Mouse (Mus musculus): ENCODE results near the gene Ndufv3. TPM values are rescaled to one million over a fixed set of nuclear protein-coding genes. Genes with fewer than 3 reads are reported as not detected.

Ndufv3 gene
- 314 and 332 TPM in 2 replicates for polyA plus RNA-seq (2016; fragmentation: Nextera tagmentation; extraction: Ambion mirVana)

- Histone ChIP-seq H3K4me1 (peaks cover 17% of the 10 kb centered on the region), H3K27ac (no peak within 1 kb of the TSS; the same call in 1 of the 2 replicates), H3K36me3 (peaks cover 16% of the 10 kb centered on the region; the same call in 1 of the 2 replicates), H3K27me3 (replicated peaks) (no peaks in the 10 kb centered on the region), H3K9ac (peak within 1 kb of the TSS; percentile 56), H3K9me3 (no peaks in the 10 kb centered on the region), H3K4me2 (replicated peaks) (peak within 1 kb of the TSS; percentile 74), H3K4me3 (peak within 1 kb of the TSS; percentile 56)
- WGBS, result under 1% methylated on average over 45 of the region's 45 CpGs
- peak; percentile 96 for ATAC-seq (ENCODE audit: low FRiP score, low read depth)
These were observed at the start of gene Ndufv3, which contains the start of gene Wdr4 for GRCm38 (mm10) chr17:31519946-31520838. Gene Ndufv3 (plus strand): TSS chr17:31520115. Gene Wdr4 (minus strand): TSS chr17:31519980.

GRCm38 (mm10) chr17:31470766-31471418 lies 49.0 kb upstream of the Ndufv3 start:
- Histone ChIP-seq H3K27me3 (replicated peaks) (no peaks in the 10 kb centered on the region), H3K36me3 (peaks cover 73% of the 10 kb centered on the region), H3K4me1 (0 out of 2 replicates have a peak, but pooled peaks cover 11% of the 10 kb centered on the region), H3K4me2 (replicated peaks) (no peak overlapping the region), H3K9ac (no peak overlapping the region), H3K27ac (no peak overlapping the region), H3K9me3 (no peaks in the 10 kb centered on the region), H3K4me3 (no peak overlapping the region)
- 55% methylated on average over 5 of the region's 5 CpGs for WGBS
- peak; percentile 66; the same call in 1 of the 2 replicates for ATAC-seq (ENCODE audit: low FRiP score, low read depth)

GRCm38 (mm10) chr17:31474388-31474787 lies 45.5 kb upstream of the Ndufv3 start:
- peaks cover 55% of the 10 kb centered on the region for H3K36me3 ChIP-seq
- no peaks in the 10 kb centered on the region for H3K27me3 ChIP-seq (replicated peaks)
- H3K9me3 ChIP-seq, result no peaks in the 10 kb centered on the region
- ATAC-seq (ENCODE audit: low FRiP score, low read depth), result no peak
- WGBS, result 85% methylated on average over 6 of the region's 6 CpGs
- no peak overlapping the region for H3K9ac ChIP-seq
- H3K4me3 ChIP-seq, result no peak overlapping the region
- no peak overlapping the region for H3K4me2 ChIP-seq (replicated peaks)
- peaks cover 13% of the 10 kb centered on the region; the same call in 1 of the 2 replicates for H3K4me1 ChIP-seq
- no peak overlapping the region for H3K27ac ChIP-seq

GRCm38 (mm10) chr17:31478606-31479005 lies 41.3 kb upstream of the Ndufv3 start:
- Histone ChIP-seq H3K9ac (no peak overlapping the region), H3K27me3 (replicated peaks) (no peaks in the 10 kb centered on the region), H3K4me1 (peaks cover 8% of the 10 kb centered on the region; the same call in 1 of the 2 replicates), H3K36me3 (peaks cover 29% of the 10 kb centered on the region), H3K27ac (no peak overlapping the region), H3K4me3 (no peak overlapping the region), H3K4me2 (replicated peaks) (no peak overlapping the region), H3K9me3 (no peaks in the 10 kb centered on the region)
- 77% methylated on average over 7 of the region's 7 CpGs for WGBS
- ATAC-seq (ENCODE audit: low FRiP score, low read depth), result no peak

- Histone ChIP-seq H3K4me2 (replicated peaks) (no peak overlapping the region), H3K27me3 (replicated peaks) (no peaks in the 10 kb centered on the region), H3K9me3 (no peaks in the 10 kb centered on the region), H3K4me3 (no peak overlapping the region), H3K27ac (no peak overlapping the region), H3K4me1 (peaks cover 8% of the 10 kb centered on the region; the same call in 1 of the 2 replicates), H3K9ac (no peak overlapping the region), H3K36me3 (peaks cover 23% of the 10 kb centered on the region)
- 63% methylated on average over 11 of the region's 11 CpGs for WGBS
- ATAC-seq (ENCODE audit: low FRiP score, low read depth), result no peak
These were observed 40.6 kb upstream of the Ndufv3 start for GRCm38 (mm10) chr17:31479108-31479844.

GRCm38 (mm10) chr17:31486616-31487198 lies 33.2 kb upstream of the Ndufv3 start:
- H3K4me1 ChIP-seq, result peaks cover 18% of the 10 kb centered on the region
- H3K9me3 ChIP-seq, result no peaks in the 10 kb centered on the region
- H3K27me3 ChIP-seq (replicated peaks), result no peaks in the 10 kb centered on the region
- H3K4me2 ChIP-seq (replicated peaks), result no peak overlapping the region
- H3K4me3 ChIP-seq, result no peak overlapping the region
- no peaks in the 10 kb centered on the region for H3K36me3 ChIP-seq
- WGBS, result 59% methylated on average over 10 of the region's 10 CpGs
- H3K27ac ChIP-seq, result no peak overlapping the region
- no peak for ATAC-seq (ENCODE audit: low FRiP score, low read depth)
- H3K9ac ChIP-seq, result no peak overlapping the region

GRCm38 (mm10) chr17:31487433-31488060 lies 32.4 kb upstream of the Ndufv3 start:
- WGBS, result 17% methylated on average over 6 of the region's 6 CpGs
- peaks cover 13% of the 10 kb centered on the region for H3K4me1 ChIP-seq
- no peak overlapping the region for H3K4me3 ChIP-seq
- no peak for ATAC-seq (ENCODE audit: low FRiP score, low read depth)
- no peak overlapping the region for H3K27ac ChIP-seq
- H3K27me3 ChIP-seq (replicated peaks), result no peaks in the 10 kb centered on the region
- H3K9ac ChIP-seq, result no peak overlapping the region
- H3K9me3 ChIP-seq, result no peaks in the 10 kb centered on the region
- H3K36me3 ChIP-seq, result no peaks in the 10 kb centered on the region
- H3K4me2 ChIP-seq (replicated peaks), result no peak overlapping the region

- peaks cover 13% of the 10 kb centered on the region for H3K4me1 ChIP-seq
- H3K9me3 ChIP-seq, result no peaks in the 10 kb centered on the region
- no peak overlapping the region for H3K9ac ChIP-seq
- peaks cover 15% of the 10 kb centered on the region for H3K36me3 ChIP-seq
- no peaks in the 10 kb centered on the region for H3K27me3 ChIP-seq (replicated peaks)
- H3K27ac ChIP-seq, result no peak overlapping the region
- H3K4me3 ChIP-seq, result no peak overlapping the region
- H3K4me2 ChIP-seq (replicated peaks), result no peak overlapping the region
- no peak for ATAC-seq (ENCODE audit: low FRiP score, low read depth)
These were observed 28.6 kb upstream of the Ndufv3 start for GRCm38 (mm10) chr17:31491355-31491754.

GRCm38 (mm10) chr17:31492416-31492815 lies 27.5 kb upstream of the Ndufv3 start:
- ATAC-seq (ENCODE audit: low FRiP score, low read depth), result peak; percentile 37; the same call in 1 of the 2 replicates

GRCm38 (mm10) chr17:31494989-31495388 lies 24.9 kb upstream of the Ndufv3 start:
- H3K4me2 ChIP-seq (replicated peaks), result no peak overlapping the region
- H3K27me3 ChIP-seq (replicated peaks), result no peaks in the 10 kb centered on the region
- no peak overlapping the region for H3K27ac ChIP-seq
- peaks cover 47% of the 10 kb centered on the region for H3K36me3 ChIP-seq
- no peak overlapping the region for H3K9ac ChIP-seq
- no peak overlapping the region for H3K4me3 ChIP-seq
- ATAC-seq (ENCODE audit: low FRiP score, low read depth), result no peak
- H3K9me3 ChIP-seq, result no peaks in the 10 kb centered on the region
- no peaks in the 10 kb centered on the region for H3K4me1 ChIP-seq
- 88% methylated on average over 1 of the region's 1 CpGs for WGBS

More at GRCm38 (mm10) chr17:31492416-31492815, 27.5 kb upstream of the Ndufv3 start:
- H3K9me3 ChIP-seq, result no peaks in the 10 kb centered on the region
- no peak overlapping the region for H3K4me3 ChIP-seq
- H3K9ac ChIP-seq, result no peak overlapping the region
- 0% methylated on average over 2 of the region's 2 CpGs for WGBS
- H3K4me2 ChIP-seq (replicated peaks), result no peak overlapping the region
- H3K36me3 ChIP-seq, result peaks cover 22% of the 10 kb centered on the region
- no peaks in the 10 kb centered on the region for H3K27me3 ChIP-seq (replicated peaks)
- peaks cover 3% of the 10 kb centered on the region; the same call in 1 of the 2 replicates for H3K4me1 ChIP-seq
- H3K27ac ChIP-seq, result no peak overlapping the region

GRCm38 (mm10) chr17:31497726-31498125 lies 22.2 kb upstream of the Ndufv3 start:
- no peak overlapping the region for H3K9ac ChIP-seq
- peaks cover 74% of the 10 kb centered on the region for H3K36me3 ChIP-seq
- H3K4me2 ChIP-seq (replicated peaks), result no peak overlapping the region
- no peaks in the 10 kb centered on the region for H3K9me3 ChIP-seq
- no peak overlapping the region for H3K27ac ChIP-seq
- H3K4me3 ChIP-seq, result no peak overlapping the region
- H3K4me1 ChIP-seq, result no peaks in the 10 kb centered on the region
- no peaks in the 10 kb centered on the region for H3K27me3 ChIP-seq (replicated peaks)
- ATAC-seq (ENCODE audit: low FRiP score, low read depth), result no peak
- WGBS, result 90% methylated on average over 6 of the region's 6 CpGs

Data from neural tube, embryonic 12.5 days (tissue).